Mouse (Mus musculus): ENCODE measurements at regions not wholly inside any gene's neighbourhood (a gene's known extent, or its start where the extent isn't known, plus 50 kb on each side); places are given as distances from the start of the nearest gene placed in this dataset.
"Not testable (repeated sequence)": the region's sequence is repeated elsewhere in the genome, so short reads cannot be mapped to it uniquely, and the experiment has no call there.

DNA sequence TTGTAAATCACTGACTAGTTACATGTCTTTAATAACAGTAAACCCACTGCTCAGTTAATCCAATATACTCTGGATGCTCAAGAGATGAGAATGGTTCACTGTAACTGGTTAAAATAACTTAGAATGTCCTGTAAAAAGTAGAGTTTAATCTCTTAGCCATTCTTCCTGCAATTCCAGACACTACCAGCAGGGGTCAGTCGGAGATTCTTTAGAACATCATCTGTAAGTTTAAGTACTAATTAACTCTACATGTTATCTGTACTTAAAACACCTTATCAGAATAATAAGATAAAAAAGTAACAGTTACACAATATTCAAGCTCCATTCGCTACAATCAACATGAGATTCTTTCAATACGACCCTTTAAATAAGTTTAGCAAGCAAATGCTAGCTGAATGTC lies 58.7 kb upstream of the Olig3 start:
- ATAC-seq (replicated peaks; ENCODE audit: poor library complexity) = no peak

GRCm38 (mm10) chr10:19295388-19296013 lies 60.8 kb upstream of the Olig3 start:
- no peak for ATAC-seq (replicated peaks; ENCODE audit: poor library complexity)

DNA sequence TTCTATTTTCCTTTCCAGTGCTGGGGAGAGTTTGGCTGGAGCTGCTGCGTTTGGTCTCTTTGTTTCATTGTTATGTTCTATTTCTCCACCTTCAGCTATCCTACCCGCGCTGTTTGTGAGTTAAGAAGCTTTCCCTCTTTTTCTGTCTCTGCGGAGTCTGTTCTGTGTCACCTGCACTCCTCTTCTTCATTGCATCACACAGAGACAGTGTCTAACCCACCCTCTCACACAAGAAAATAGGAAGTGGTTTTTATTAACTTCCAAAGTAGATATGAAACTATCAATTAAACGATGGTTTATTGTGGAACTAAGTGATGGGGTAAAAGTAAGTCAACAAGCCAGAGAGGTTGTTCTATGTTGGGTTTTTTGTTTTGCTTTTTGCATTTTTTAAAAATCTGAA lies 64.9 kb upstream of the Olig3 start:
- peak; percentile 50 for ATAC-seq (replicated peaks; ENCODE audit: poor library complexity)

DNA sequence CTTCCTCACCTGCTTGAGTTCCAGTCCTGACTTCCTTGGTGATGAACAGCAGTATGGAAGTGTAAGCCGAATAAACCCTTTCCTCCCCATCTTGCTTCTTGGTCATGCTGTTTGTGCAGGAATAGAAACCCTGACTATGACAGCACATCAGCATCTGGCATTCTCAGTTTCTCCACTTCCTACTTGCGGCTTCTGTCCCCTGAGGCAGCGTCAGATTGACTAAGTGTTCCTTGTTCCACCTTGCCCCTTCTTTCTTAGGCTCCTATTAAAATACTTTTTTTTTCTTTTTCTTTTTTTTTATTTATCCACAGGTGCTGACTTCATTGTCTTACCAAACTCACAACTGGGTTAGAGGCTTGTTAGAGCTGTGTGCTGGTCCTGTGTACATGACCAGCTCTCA lies 65.3 kb upstream of the Olig3 start:
- ATAC-seq (replicated peaks; ENCODE audit: poor library complexity) = not testable (repeated sequence)

DNA sequence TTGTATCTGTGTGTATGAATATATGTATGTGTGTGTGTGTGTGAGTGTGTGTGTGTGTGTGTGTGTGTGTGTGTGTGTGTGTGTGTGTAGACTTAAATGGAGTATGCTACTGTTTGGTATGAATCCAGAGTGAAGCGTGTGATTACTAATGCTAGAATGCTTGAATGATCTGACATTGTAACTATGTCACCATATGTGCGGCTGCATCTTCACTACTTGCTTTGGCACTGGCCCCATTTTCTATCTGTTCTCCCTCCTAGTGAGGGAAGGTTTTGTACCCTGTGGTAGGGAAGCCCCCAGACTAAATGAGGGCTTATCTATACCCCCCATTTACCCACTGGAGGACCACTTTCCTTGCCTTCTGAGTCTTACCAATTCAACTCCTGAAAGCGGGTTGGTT lies 74.2 kb upstream of the Olig3 start:
- ATAC-seq (replicated peaks; ENCODE audit: poor library complexity) = no peak

GRCm38 (mm10) chr10:19281021-19281420 lies 75.3 kb upstream of the Olig3 start:
- ATAC-seq (replicated peaks; ENCODE audit: poor library complexity) = no peak

- ATAC-seq (replicated peaks; ENCODE audit: poor library complexity) = no peak
These were observed 78.0 kb upstream of the Olig3 start for GRCm38 (mm10) chr10:19278189-19278842.

DNA sequence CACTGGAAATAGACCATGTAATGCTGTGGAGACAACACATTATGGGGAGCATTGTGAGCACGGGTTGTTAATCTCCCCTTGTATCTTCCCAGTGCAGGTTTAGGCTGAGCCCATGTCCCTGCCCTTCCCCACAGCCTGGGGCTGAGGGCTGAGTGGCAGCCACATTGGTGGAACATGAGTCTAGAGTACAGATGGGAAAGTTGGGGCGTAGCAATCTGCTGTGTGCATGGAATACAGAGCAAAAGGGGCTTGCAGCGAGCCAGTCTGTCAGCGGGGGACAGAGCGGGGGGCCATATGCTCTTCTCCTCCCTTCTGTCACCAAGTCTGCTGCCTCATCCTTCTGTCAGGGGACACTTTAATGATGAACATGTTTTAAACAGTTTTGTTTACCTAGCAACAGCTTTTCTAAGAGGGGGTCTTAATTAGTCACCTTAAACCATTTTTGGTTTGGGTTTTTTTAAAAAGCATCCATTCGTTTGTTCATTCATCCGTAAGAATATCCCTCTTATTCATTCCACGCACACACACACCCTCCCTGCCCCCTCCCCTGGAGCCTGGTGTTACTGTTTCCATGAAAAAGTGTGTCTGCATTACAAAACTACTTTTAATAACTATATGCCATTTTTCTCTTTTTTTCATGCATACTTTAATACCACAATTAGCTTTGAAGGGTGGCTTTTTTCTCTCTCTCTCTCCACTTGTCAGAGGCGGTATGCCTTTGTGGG lies 79.1 kb upstream of the Olig3 start:
- ATAC-seq (replicated peaks; ENCODE audit: poor library complexity) = no peak

DNA sequence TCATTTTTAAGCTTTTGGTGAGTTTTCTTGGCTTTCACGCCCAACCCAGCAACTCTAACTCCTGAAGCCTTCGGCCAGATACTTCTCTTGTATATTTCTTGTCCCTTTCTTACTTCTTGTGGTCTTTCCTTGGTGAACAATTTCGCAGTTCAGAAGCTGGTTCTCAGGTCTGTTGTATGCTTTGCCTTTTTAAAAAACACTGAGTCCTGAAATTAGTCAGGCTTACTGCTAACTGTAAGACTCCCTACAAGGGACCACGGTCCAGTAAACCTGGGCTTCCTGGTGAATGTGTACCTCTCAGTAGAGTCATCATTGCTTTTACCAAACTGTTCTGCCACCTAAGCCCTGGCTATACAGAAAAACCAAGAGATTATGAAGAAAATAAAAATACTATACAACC lies 81.3 kb upstream of the Olig3 start:
- no peak for ATAC-seq (replicated peaks; ENCODE audit: poor library complexity)

- ATAC-seq (replicated peaks; ENCODE audit: poor library complexity) = no peak
These were observed 86.9 kb upstream of the Olig3 start for GRCm38 (mm10) chr10:19269418-19269817.

- no peak for ATAC-seq (replicated peaks; ENCODE audit: poor library complexity)
These were observed 88.3 kb upstream of the Olig3 start for GRCm38 (mm10) chr10:19268051-19268450.

DNA sequence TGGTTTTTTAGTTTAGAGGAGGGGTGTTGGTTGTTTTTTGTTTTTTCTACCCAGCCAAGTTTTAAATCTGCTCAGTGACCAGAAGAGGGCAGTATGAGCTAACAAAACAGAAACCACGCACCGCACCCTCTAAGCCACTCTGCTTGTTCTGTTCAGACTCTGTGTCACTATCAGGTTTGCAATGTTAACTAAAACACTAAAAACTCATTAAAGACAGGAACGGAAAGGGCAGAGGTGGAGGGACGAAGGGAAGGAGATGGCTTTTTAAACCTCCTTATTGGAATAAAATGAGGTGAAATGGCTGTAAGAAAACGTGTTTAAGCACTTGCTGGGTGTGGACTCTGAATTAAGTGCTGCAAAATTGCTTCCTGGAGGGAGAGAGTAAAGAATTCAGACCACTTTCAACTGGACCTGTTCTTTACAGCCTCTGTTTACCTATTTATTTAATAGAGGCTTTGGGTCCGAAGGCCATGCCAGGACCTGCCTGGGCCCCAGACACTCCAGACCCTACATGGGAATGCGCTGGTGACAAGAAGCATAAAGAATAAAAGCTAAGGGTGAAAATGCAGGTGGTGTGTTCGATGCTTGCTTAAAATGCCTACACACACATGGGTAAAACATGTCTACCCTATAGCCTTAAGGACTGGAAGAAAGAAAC lies 116.1 kb upstream of the Olig3 start:
- ATAC-seq (replicated peaks; ENCODE audit: poor library complexity) = peak; percentile 96

GRCm38 (mm10) chr10:19216240-19216639 lies 140.1 kb upstream of the Olig3 start:
- ATAC-seq (replicated peaks; ENCODE audit: poor library complexity) = no peak

DNA sequence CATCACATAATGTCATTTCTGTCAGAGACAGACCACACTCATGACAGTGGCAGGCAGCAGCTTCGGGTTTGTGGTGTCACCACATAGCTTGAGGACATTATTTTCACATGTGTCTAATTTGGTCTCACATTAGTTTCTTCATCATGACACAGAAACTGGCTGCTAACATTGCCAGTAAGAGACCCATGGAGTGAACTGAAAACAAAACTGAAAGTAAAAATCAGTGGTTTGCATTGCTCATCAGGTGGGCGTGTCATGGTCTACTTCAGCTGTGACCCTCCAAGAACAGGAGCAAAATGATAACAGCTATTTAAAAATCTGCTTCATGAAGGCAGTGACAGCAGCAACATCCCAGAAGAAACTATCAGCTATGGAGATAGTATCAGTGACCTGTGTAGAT lies 146.6 kb upstream of the Olig3 start:
- no peak for ATAC-seq (replicated peaks; ENCODE audit: poor library complexity)

DNA sequence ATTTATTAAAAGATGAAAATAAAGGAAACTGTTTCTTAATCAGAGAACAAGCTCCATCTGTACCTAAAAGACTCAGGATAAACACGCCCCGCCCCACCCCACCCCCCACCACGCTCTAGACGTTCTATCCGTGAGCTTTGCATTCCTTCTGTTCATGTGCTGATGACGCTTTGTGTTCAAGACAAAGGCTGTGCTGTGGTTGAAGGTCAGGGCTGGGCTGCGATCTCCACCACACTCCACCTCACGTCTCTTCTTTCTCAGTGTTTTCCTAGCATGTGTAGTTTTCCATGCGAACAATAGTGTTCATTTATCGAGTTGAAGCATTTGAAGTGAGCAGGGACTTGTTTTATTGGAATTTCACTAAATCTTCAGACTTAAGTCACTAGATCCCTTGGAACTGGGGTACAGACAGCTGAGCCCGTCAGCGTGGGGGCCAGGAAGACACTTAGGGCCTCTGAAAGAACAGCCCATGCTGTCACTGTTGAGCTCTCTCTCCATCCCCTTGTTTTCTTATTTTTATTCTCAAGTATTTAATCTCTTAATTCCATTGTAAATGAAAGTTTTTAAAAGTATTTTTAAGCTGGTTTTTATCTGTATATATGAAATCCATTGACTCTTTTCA lies 148.1 kb upstream of the Olig3 start:
- ATAC-seq (replicated peaks; ENCODE audit: poor library complexity) = no peak

GRCm38 (mm10) chr10:19207505-19207904 lies 148.8 kb upstream of the Olig3 start:
- ATAC-seq (replicated peaks; ENCODE audit: poor library complexity) = no peak

DNA sequence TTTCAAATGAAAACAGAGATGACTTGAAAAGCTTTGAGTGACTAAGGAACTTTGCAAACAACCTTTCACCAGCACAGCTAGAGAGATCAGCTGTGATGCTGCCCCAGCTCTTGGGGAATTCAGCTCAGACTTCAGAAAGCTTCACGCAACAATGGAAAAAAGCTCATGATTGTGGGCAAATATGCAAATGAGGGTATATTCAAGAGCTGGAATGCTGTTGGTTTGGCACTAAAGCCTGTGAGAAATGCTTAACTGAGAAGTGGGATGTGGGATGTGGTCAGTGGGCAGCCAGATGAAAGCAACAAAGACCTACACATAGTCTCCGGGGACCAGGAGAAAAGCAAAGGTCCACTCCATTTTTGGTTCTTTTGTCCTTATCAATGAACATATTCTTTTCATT lies 156.0 kb upstream of the Olig3 start:
- no peak for ATAC-seq (replicated peaks; ENCODE audit: poor library complexity)

GRCm38 (mm10) chr10:19195676-19196075 lies 160.7 kb upstream of the Olig3 start:
- ATAC-seq (replicated peaks; ENCODE audit: poor library complexity) = peak; percentile 85

DNA sequence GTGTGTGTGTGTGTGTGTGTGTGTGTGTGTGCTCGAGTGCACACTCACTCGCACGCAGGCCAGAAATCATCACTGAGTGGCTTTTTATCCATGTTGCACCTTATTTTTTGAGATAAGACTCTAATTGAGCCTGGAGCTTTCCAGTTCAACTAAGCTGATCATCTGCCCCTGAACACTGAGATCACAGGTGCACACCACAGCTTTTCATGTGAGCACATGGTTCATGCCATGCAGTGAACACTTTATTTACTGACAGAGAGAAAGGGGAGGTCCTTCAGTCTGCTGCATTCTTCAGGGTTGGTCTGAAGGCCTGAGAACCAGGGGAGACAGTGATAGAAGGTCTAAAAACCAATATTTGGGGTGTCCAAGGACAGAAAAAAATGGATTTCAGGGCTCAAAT lies 161.7 kb upstream of the Olig3 start:
- no peak for ATAC-seq (replicated peaks; ENCODE audit: poor library complexity)

GRCm38 (mm10) chr10:19192971-19193758 lies 163.2 kb upstream of the Olig3 start:
- ATAC-seq (replicated peaks; ENCODE audit: poor library complexity) = no peak

GRCm38 (mm10) chr10:19192221-19192620 lies 164.1 kb upstream of the Olig3 start:
- ATAC-seq (replicated peaks; ENCODE audit: poor library complexity) = no peak

Data from megakaryocyte progenitor cell, adult 5-6 weeks (primary cell).